Mouse (Mus musculus) common myeloid progenitor, adult 5-6 weeks (primary cell): ENCODE measurements around the gene Vrtn. TPM values are rescaled to one million over a fixed set of nuclear protein-coding genes. Genes with fewer than 3 reads are reported as not detected.
A peak's percentile ranks its signal among the peaks of the same experiment; 100 is the strongest.

Experiments
- ATAC-seq: replicated peaks from 2 replicates; pipeline ENCODE4 v1.8.0; 2016; ENCODE audit warnings: low read depth, mild to moderate bottlenecking, moderate TSS enrichment, inconsistent platforms; ENCODE audit not compliant: poor library complexity, severe bottlenecking
- total RNA-seq: library from RNA; stranded (forward); fragments of 200-1000, 187-1606 nt; gene quantifications from 2 replicates; pipeline ENCODE4 v1.2.3, GENCODE M21; 2017

Gene Vrtn
- total RNA-seq, 1 experiment from 2014 or later = not detected

GRCm38 (mm10) chr12:84684569-84684968 lies 43.8 kb downstream of the Vrtn start:
- no peak for ATAC-seq

GRCm38 (mm10) chr12:84686176-84686575 lies 45.4 kb downstream of the Vrtn start:
- ATAC-seq = no peak

GRCm38 (mm10) chr12:84687531-84687930 lies 46.7 kb downstream of the Vrtn start:
- no peak for ATAC-seq

- no peak for ATAC-seq
Measured at GRCm38 (mm10) chr12:84689051-84689450, 48.2 kb downstream of the Vrtn start.

GRCm38 (mm10) chr12:84691347-84691746 lies 50.5 kb downstream of the Vrtn start:
- no peak for ATAC-seq

GRCm38 (mm10) chr12:84692141-84692540 lies 51.3 kb downstream of the Vrtn start:
- ATAC-seq = no peak

GRCm38 (mm10) chr12:84698319-84699081 lies 57.7 kb downstream of the Vrtn start, which contains the start of gene Syndig1l:
Gene Syndig1l (minus strand): TSS chr12:84698831.
- ATAC-seq = peak; percentile 89

Other genes starting within 250 kb of the Vrtn start
- gene Entpd5, start 232.0 kb upstream of the Vrtn start, total RNA-seq = 15.2 and 23.4 TPM in 2 replicates
- 4.1 and 5.0 TPM in 2 replicates for gene Bbof1, start 231.9 kb upstream of the Vrtn start, total RNA-seq
- 29.2 and 34.4 TPM in 2 replicates for gene Rnf113a2, start 223.8 kb upstream of the Vrtn start, total RNA-seq
- gene Aldh6a1, start 190.0 kb upstream of the Vrtn start, total RNA-seq = 11.0 and 16.4 TPM in 2 replicates
- gene Lin52, start 189.6 kb upstream of the Vrtn start, total RNA-seq = 15.2 and 19.7 TPM in 2 replicates
- gene Vsx2, start 71.3 kb upstream of the Vrtn start, total RNA-seq = not detected in 2 replicates
- gene Abcd4, start 23.6 kb upstream of the Vrtn start, total RNA-seq = 1.9 and 4.1 TPM in 2 replicates
- gene Syndig1l, start 57.8 kb downstream of the Vrtn start, total RNA-seq = not detected in 2 replicates
- 46.6 and 49.1 TPM in 2 replicates for gene Npc2, start 132.1 kb downstream of the Vrtn start, total RNA-seq
- gene Isca2, start 132.2 kb downstream of the Vrtn start, total RNA-seq = 59.2 and 61.6 TPM in 2 replicates
- not detected in 2 replicates for gene Ltbp2, start 235.5 kb downstream of the Vrtn start, total RNA-seq